In the genomic region with DNA sequence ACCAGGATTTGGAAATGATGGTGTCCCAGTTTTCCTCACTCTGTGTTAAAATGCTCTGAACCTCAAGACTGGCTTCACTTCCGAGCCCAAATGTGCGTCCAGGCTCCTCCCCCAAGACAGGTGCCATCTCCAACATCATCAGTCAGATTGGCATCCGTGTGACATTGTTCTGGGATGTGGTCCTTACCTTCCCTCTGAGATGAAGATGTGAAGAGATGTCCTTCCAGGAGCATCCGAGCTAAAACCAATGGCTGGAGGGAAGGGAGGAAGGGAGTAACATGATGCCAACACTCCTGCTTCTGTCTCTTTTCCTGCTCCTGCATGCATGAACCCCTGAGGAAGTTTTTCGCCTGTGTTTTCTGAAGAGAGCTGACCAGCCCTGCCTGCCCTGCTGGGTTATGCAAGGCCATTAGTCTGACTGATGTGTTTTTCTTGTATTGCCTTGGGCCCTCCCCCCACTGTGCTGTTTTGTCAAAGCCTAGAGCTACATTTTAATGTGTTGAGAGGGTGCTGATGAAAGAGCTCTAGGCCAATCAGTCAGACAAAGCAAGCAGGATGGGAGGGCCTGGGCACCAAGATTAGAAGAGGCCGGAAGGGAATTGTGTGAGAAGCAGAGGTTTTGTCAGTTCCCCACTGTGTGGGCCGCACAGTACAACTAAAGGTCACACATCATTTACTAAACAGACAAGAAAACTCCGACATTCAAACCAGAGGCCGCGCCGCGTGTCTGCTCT, we compare ENCODE assay signal across 8 mouse cellular contexts.
DNase-seq lines count a peak whose midpoint lies in the region; ATAC-seq and TF ChIP-seq lines count a peak whose summit lies in the region.

No protein-coding gene starts in this region.

- 53% methylated on average over 12 of the region's 12 CpGs for WGBS in liver, embryonic 14.5 days (ENCODE audit: insufficient replicate concordance)

- no peak overlapping the region for H3K9ac ChIP-seq in liver, embryonic 14.5 days (replicated peaks)

- peak; percentile 23; the same call in 1 of the 2 replicates for ATAC-seq in liver, embryonic 14.5 days (ENCODE audit: insufficient read depth)

- no peak overlapping the region for H3K4me2 ChIP-seq in liver, embryonic 14.5 days (ENCODE audit: low read depth)

- no peaks in the 10 kb centered on the region for H3K27me3 ChIP-seq in liver, embryonic 14.5 days (ENCODE audit: control insufficient read depth, insufficient read depth, low read length)

- peak; percentile 55 to 71 for DNase-seq in right cerebral cortex, postnatal 10 days (ENCODE audit: low spot score in 2 of 2)
- no peak for DNase-seq in right cerebral cortex, postnatal 25 days
- peak; percentile 24 for DNase-seq in heart, postnatal 4 days
- DNase-seq in liver, embryonic 14.5 days (ENCODE audit: low read depth in 3 of 3, low spot score in 3 of 3), result no peak
- peak; percentile 12 for DNase-seq in ovary, postnatal 14 days (ENCODE audit: low spot score)
- DNase-seq in urinary bladder, adult 2 months (ENCODE audit: low spot score), result no peak
- DNase-seq in cerebellum, adult 9-10 months, result no peak
- no peak for DNase-seq in cerebellum, postnatal 4 days (ENCODE audit: low spot score in 2 of 2)

- no peaks in the 10 kb centered on the region for H3K9me3 ChIP-seq in liver, embryonic 14.5 days (ENCODE audit: control insufficient read depth, low read length)

- no peak for TF ChIP-seq EP300 in liver, embryonic 14.5 days (IDR thresholded peaks at IDR 0.05; ENCODE audit: low read depth)

- no peak overlapping the region for H3K27ac ChIP-seq in liver, embryonic 14.5 days

- TF ChIP-seq CTCF in liver, embryonic 14.5 days (IDR thresholded peaks at IDR 0.05; ENCODE audit: low read depth), result no peak

- no peak overlapping the region for H3K4me3 ChIP-seq in liver, embryonic 14.5 days (ENCODE audit: insufficient read depth in 1 of 2, low read depth in 2 of 2, low read length in 2 of 2)

- no peaks in the 10 kb centered on the region for H3K36me3 ChIP-seq in liver, embryonic 14.5 days (replicated peaks; ENCODE audit: control insufficient read depth, insufficient read depth, low read depth)

- no peaks in the 10 kb centered on the region for H3K4me1 ChIP-seq in liver, embryonic 14.5 days (replicated peaks; ENCODE audit: control insufficient read depth in 2 of 2, insufficient read depth in 2 of 2, low read length in 1 of 2)

Comparison
In these comparisons a context has a peak if more than half of its experiments do, and no peak if none do; other contexts are left out.
1. DNase-seq: peak in right cerebral cortex, postnatal 10 days (2 of 2), heart, postnatal 4 days (single experiment) and ovary, postnatal 14 days (single experiment); none in right cerebral cortex, postnatal 25 days (single experiment), liver, embryonic 14.5 days (0 of 3), urinary bladder, adult 2 months (single experiment), cerebellum, adult 9-10 months (single experiment) and cerebellum, postnatal 4 days (0 of 2).